Mouse (Mus musculus) embryonic facial prominence, embryonic 15.5 days (tissue): ENCODE measurements at regions not wholly inside any gene's neighbourhood (a gene's known extent, or its start where the extent isn't known, plus 50 kb on each side); places are given as distances from the start of the nearest gene placed in this dataset.

ENCODE experiments used
- ATAC-seq: fragments of 200-750 bp; cut with Nextera tagmentation; 2 replicates; pipeline ENCODE4 v1.8.0; 2017; ENCODE audit warnings: low read depth, moderate TSS enrichment; ENCODE audit not compliant: insufficient number of reproducible peaks, low FRiP score, low TSS enrichment
- H3K27ac ChIP-seq: fragments of 300-500 bp; sonication (generic); replicated peaks from 2 replicates; pipeline ENCODE4 v1.5.1; 2015; ENCODE audit warnings: mild to moderate bottlenecking, inconsistent platforms
- H3K27me3 ChIP-seq: fragments of 300-500 bp; sonication (generic); 2 replicates; pipeline ENCODE4 v1.6.1; 2015; ENCODE audit warnings: inconsistent platforms
- H3K36me3 ChIP-seq: fragments of 300-500 bp; sonication (generic); 2 replicates; pipeline ENCODE4 v1.6.1; 2015; ENCODE audit warnings: mild to moderate bottlenecking, inconsistent platforms
- H3K4me1 ChIP-seq: fragments of 300-500 bp; sonication (generic); 2 replicates; pipeline ENCODE4 v1.6.1; 2015; ENCODE audit warnings: inconsistent platforms
- H3K4me2 ChIP-seq: fragments of 300-500 bp; sonication (generic); replicated peaks from 2 replicates; pipeline ENCODE4 v1.6.1; 2015; ENCODE audit warnings: mild to moderate bottlenecking, inconsistent platforms
- H3K4me3 ChIP-seq: fragments of 300-500 bp; sonication (generic); replicated peaks from 2 replicates; pipeline ENCODE4 v1.5.1; 2015; ENCODE audit warnings: mild to moderate bottlenecking, inconsistent platforms
- H3K9ac ChIP-seq: fragments of 300-500 bp; sonication (generic); 2 replicates; pipeline ENCODE4 v1.6.1; 2015; ENCODE audit warnings: inconsistent platforms
- H3K9me3 ChIP-seq: fragments of 300-500 bp; sonication (generic); replicated peaks from 2 replicates; pipeline ENCODE4 v1.6.1; 2016; ENCODE audit warnings: inconsistent platforms
- whole genome bisulfite sequencing: fragments of 180-500 bp; shearing (Covaris S2); methylation state at CpG from one replicate; pipeline ENCODE4 v1.1.7; 2015; 5-methylcytosine and 5-hydroxymethylcytosine counted together

- H3K4me3 ChIP-seq, result no peak overlapping the region
- no peak overlapping the region for H3K9ac ChIP-seq
- no peak overlapping the region for H3K4me2 ChIP-seq
- ATAC-seq, result no peak
- 87% methylated on average over 9 of the region's 9 CpGs for WGBS
- no peaks in the 10 kb centered on the region for H3K4me1 ChIP-seq
- H3K36me3 ChIP-seq, result no peaks in the 10 kb centered on the region
- H3K27me3 ChIP-seq, result no peaks in the 10 kb centered on the region
- H3K9me3 ChIP-seq, result no peaks in the 10 kb centered on the region
- no peak overlapping the region for H3K27ac ChIP-seq
These were observed 173.6 kb downstream of the Gm19410 start for GRCm38 (mm10) chr8:35939199-35939598.

GRCm38 (mm10) chr8:35942515-35942914 lies 176.9 kb downstream of the Gm19410 start:
- no peak overlapping the region for H3K4me3 ChIP-seq
- no peak overlapping the region for H3K9ac ChIP-seq
- no peak overlapping the region for H3K4me2 ChIP-seq
- peaks cover 4% of the 10 kb centered on the region; the same call in 1 of the 2 replicates for H3K4me1 ChIP-seq
- no peaks in the 10 kb centered on the region for H3K9me3 ChIP-seq
- ATAC-seq, result no peak
- WGBS, result 91% methylated on average over 6 of the region's 6 CpGs
- no peaks in the 10 kb centered on the region for H3K27me3 ChIP-seq
- no peaks in the 10 kb centered on the region for H3K36me3 ChIP-seq
- H3K27ac ChIP-seq, result no peak overlapping the region

- Histone ChIP-seq H3K9ac (no peak overlapping the region), H3K36me3 (no peaks in the 10 kb centered on the region), H3K4me2 (no peak overlapping the region), H3K9me3 (no peaks in the 10 kb centered on the region), H3K4me3 (no peak overlapping the region), H3K27ac (no peak overlapping the region), H3K27me3 (no peaks in the 10 kb centered on the region), H3K4me1 (peaks cover 4% of the 10 kb centered on the region; the same call in 1 of the 2 replicates)
- WGBS, result 81% methylated on average over 3 of the region's 3 CpGs
- ATAC-seq, result no peak
These were observed 178.1 kb downstream of the Gm19410 start for GRCm38 (mm10) chr8:35943686-35944085.

GRCm38 (mm10) chr8:35944461-35944860 lies 178.9 kb downstream of the Gm19410 start:
- Histone ChIP-seq H3K9ac (no peak overlapping the region), H3K4me1 (peaks cover 11% of the 10 kb centered on the region; the same call in 1 of the 2 replicates), H3K4me2 (no peak overlapping the region), H3K27me3 (no peaks in the 10 kb centered on the region), H3K27ac (no peak overlapping the region), H3K9me3 (no peaks in the 10 kb centered on the region), H3K4me3 (no peak overlapping the region), H3K36me3 (no peaks in the 10 kb centered on the region)
- 77% methylated on average over 4 of the region's 4 CpGs for WGBS
- no peak for ATAC-seq

GRCm38 (mm10) chr8:35946539-35946940 lies 180.9 kb downstream of the Gm19410 start:
- Histone ChIP-seq H3K27me3 (no peaks in the 10 kb centered on the region), H3K36me3 (no peaks in the 10 kb centered on the region), H3K4me1 (peaks cover 11% of the 10 kb centered on the region; the same call in 1 of the 2 replicates), H3K4me2 (no peak overlapping the region), H3K9ac (no peak overlapping the region), H3K4me3 (no peak overlapping the region), H3K9me3 (no peaks in the 10 kb centered on the region), H3K27ac (0 out of 2 replicates have a peak overlapping the region, but pooled peaks have one; percentile 51)
- WGBS, result 34% methylated on average over 1 of the region's 1 CpGs
- ATAC-seq, result no peak

- Histone ChIP-seq H3K4me1 (peaks cover 11% of the 10 kb centered on the region; the same call in 1 of the 2 replicates), H3K4me3 (no peak overlapping the region), H3K27me3 (no peaks in the 10 kb centered on the region), H3K9me3 (no peaks in the 10 kb centered on the region), H3K9ac (no peak overlapping the region), H3K4me2 (no peak overlapping the region), H3K36me3 (no peaks in the 10 kb centered on the region), H3K27ac (no peak overlapping the region)
- 64% methylated on average over 2 of the region's 2 CpGs for WGBS
- no peak for ATAC-seq
These were observed 182.6 kb downstream of the Gm19410 start for GRCm38 (mm10) chr8:35948146-35948545.

GRCm38 (mm10) chr8:35948751-35949183 lies 183.2 kb downstream of the Gm19410 start:
- Histone ChIP-seq H3K9ac (no peak overlapping the region), H3K9me3 (no peaks in the 10 kb centered on the region), H3K27me3 (no peaks in the 10 kb centered on the region), H3K4me2 (no peak overlapping the region), H3K27ac (no peak overlapping the region), H3K36me3 (no peaks in the 10 kb centered on the region), H3K4me3 (no peak overlapping the region), H3K4me1 (peaks cover 11% of the 10 kb centered on the region; the same call in 1 of the 2 replicates)
- 33% methylated on average over 9 of the region's 9 CpGs for WGBS
- ATAC-seq, result no peak; the same call in 1 of the 2 replicates

GRCm38 (mm10) chr8:35955506-35955905 lies 189.9 kb downstream of the Gm19410 start:
- Histone ChIP-seq H3K4me3 (no peak overlapping the region), H3K9ac (no peak overlapping the region), H3K36me3 (no peaks in the 10 kb centered on the region), H3K27ac (no peak overlapping the region), H3K4me2 (no peak overlapping the region), H3K27me3 (no peaks in the 10 kb centered on the region), H3K9me3 (no peaks in the 10 kb centered on the region), H3K4me1 (peaks cover 7% of the 10 kb centered on the region)
- no peak for ATAC-seq
- 75% methylated on average over 2 of the region's 2 CpGs for WGBS

GRCm38 (mm10) chr8:35956319-35956718 lies 190.7 kb downstream of the Gm19410 start:
- ATAC-seq, result no peak
- WGBS, result 53% methylated on average over 2 of the region's 2 CpGs

GRCm38 (mm10) chr8:35959201-35959600 lies 193.6 kb downstream of the Gm19410 start:
- Histone ChIP-seq H3K4me2 (no peak overlapping the region), H3K27me3 (no peaks in the 10 kb centered on the region), H3K36me3 (no peaks in the 10 kb centered on the region), H3K4me1 (peaks cover 16% of the 10 kb centered on the region), H3K9me3 (no peaks in the 10 kb centered on the region), H3K27ac (no peak overlapping the region), H3K4me3 (no peak overlapping the region), H3K9ac (no peak overlapping the region)
- no peak for ATAC-seq
- 43% methylated on average over 4 of the region's 4 CpGs for WGBS

More at GRCm38 (mm10) chr8:35956319-35956718, 190.7 kb downstream of the Gm19410 start:
- H3K27me3 ChIP-seq, result no peaks in the 10 kb centered on the region
- H3K4me3 ChIP-seq, result no peak overlapping the region
- H3K4me2 ChIP-seq, result no peak overlapping the region
- no peak overlapping the region for H3K9ac ChIP-seq
- no peaks in the 10 kb centered on the region for H3K9me3 ChIP-seq
- no peak overlapping the region for H3K27ac ChIP-seq
- H3K36me3 ChIP-seq, result no peaks in the 10 kb centered on the region
- peaks cover 8% of the 10 kb centered on the region for H3K4me1 ChIP-seq

- Histone ChIP-seq H3K36me3 (no peaks in the 10 kb centered on the region), H3K9ac (no peak overlapping the region), H3K27ac (no peak overlapping the region), H3K9me3 (no peaks in the 10 kb centered on the region), H3K27me3 (no peaks in the 10 kb centered on the region), H3K4me3 (no peak overlapping the region), H3K4me2 (no peak overlapping the region), H3K4me1 (peaks cover 16% of the 10 kb centered on the region)
- 67% methylated on average over 9 of the region's 9 CpGs for WGBS
- ATAC-seq, result no peak
These were observed 195.5 kb downstream of the Gm19410 start for GRCm38 (mm10) chr8:35960867-35961614.
